Mouse (Mus musculus) embryonic facial prominence, embryonic 13.5 days (tissue): ENCODE measurements at regions not wholly inside any gene's neighbourhood (a gene's known extent, or its start where the extent isn't known, plus 50 kb on each side); places are given as distances from the start of the nearest gene placed in this dataset.

ENCODE experiments used
- ATAC-seq: fragments of 200-750 bp; cut with Nextera tagmentation; 2 replicates; pipeline ENCODE4 v1.8.0; 2017; ENCODE audit warnings: low read depth; ENCODE audit not compliant: insufficient number of reproducible peaks, insufficient read depth, low FRiP score, low TSS enrichment
- H3K27ac ChIP-seq: fragments of 300-500 bp; sonication (generic); 2 replicates; pipeline ENCODE4 v1.5.1; 2015; ENCODE audit warnings: moderate library complexity, mild to moderate bottlenecking, inconsistent platforms
- H3K27me3 ChIP-seq: fragments of 300-500 bp; sonication (generic); 2 replicates; pipeline ENCODE4 v1.6.1; 2015; ENCODE audit warnings: mild to moderate bottlenecking, inconsistent platforms
- H3K36me3 ChIP-seq: fragments of 300-500 bp; sonication (generic); 2 replicates; pipeline ENCODE4 v1.6.1; 2015; ENCODE audit warnings: mild to moderate bottlenecking, inconsistent platforms
- H3K4me1 ChIP-seq: fragments of 300-500 bp; sonication (generic); 2 replicates; pipeline ENCODE4 v1.6.1; 2015; ENCODE audit warnings: inconsistent platforms
- H3K4me2 ChIP-seq: fragments of 300-500 bp; sonication (generic); 2 replicates; pipeline ENCODE4 v1.6.1; 2015; ENCODE audit warnings: moderate library complexity, mild to moderate bottlenecking, inconsistent platforms
- H3K4me3 ChIP-seq: fragments of 300-500 bp; sonication (generic); 2 replicates; pipeline ENCODE4 v1.5.1; 2015; ENCODE audit warnings: mild to moderate bottlenecking, inconsistent platforms
- H3K9ac ChIP-seq: fragments of 300-500 bp; sonication (generic); 2 replicates; pipeline ENCODE4 v1.6.1; 2015; ENCODE audit warnings: mild to moderate bottlenecking, inconsistent platforms
- H3K9me3 ChIP-seq: fragments of 300-500 bp; sonication (generic); 2 replicates; pipeline ENCODE4 v1.6.1; 2016; ENCODE audit warnings: inconsistent platforms
- WGBS: fragments of 180-500 bp; shearing (Covaris S2); methylation state at CpG from one replicate; pipeline ENCODE4 v1.1.7; 2015; ENCODE audit warnings: mixed read lengths; 5-methylcytosine and 5-hydroxymethylcytosine counted together

GRCm38 (mm10) chr6:50754786-50755185 is 100.5 kb upstream of the Npvf start:
- WGBS, result 90% methylated on average over 12 of the region's 12 CpGs
- Histone ChIP-seq H3K9ac (no peak overlapping the region), H3K9me3 (no peaks in the 10 kb centered on the region), H3K4me1 (no peaks in the 10 kb centered on the region), H3K4me2 (no peak overlapping the region), H3K4me3 (no peak overlapping the region), H3K27ac (no peak overlapping the region), H3K36me3 (no peaks in the 10 kb centered on the region), H3K27me3 (no peaks in the 10 kb centered on the region)
- ATAC-seq, result no peak

DNA sequence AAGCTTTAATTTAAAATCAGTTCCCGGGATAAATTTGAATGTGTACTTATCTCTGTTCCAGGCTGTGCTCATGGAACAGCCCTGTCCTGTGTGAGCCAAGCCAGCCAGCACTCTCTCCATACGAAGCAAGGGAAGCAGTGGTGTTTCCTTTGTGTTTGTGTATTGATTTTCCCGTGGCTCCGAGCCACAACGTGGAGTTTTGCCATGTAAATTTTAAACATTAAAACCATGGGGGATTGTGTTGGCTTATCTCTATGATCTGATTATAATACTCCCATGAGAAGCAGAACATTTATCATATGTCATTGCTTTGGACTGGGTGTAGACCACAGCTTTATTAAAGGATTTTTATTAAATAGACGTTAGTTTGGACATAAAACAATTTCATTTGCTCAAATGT is 106.1 kb upstream of the Npvf start:
- Histone ChIP-seq H3K4me1 (no peaks in the 10 kb centered on the region), H3K4me3 (no peak overlapping the region), H3K27ac (no peak overlapping the region), H3K36me3 (no peaks in the 10 kb centered on the region), H3K27me3 (no peaks in the 10 kb centered on the region), H3K9ac (no peak overlapping the region), H3K9me3 (no peaks in the 10 kb centered on the region), H3K4me2 (no peak overlapping the region)
- 66% methylated on average over 6 of the region's 6 CpGs for WGBS
- no peak for ATAC-seq

GRCm38 (mm10) chr6:50763121-50763520 is 108.9 kb upstream of the Npvf start:
- H3K4me2 ChIP-seq, result no peak overlapping the region
- no peaks in the 10 kb centered on the region for H3K4me1 ChIP-seq
- no peak overlapping the region for H3K27ac ChIP-seq
- H3K9me3 ChIP-seq, result no peaks in the 10 kb centered on the region
- 48% methylated on average over 4 of the region's 4 CpGs for WGBS
- no peak for ATAC-seq
- no peak overlapping the region for H3K4me3 ChIP-seq
- no peak overlapping the region for H3K9ac ChIP-seq
- no peaks in the 10 kb centered on the region for H3K36me3 ChIP-seq
- no peaks in the 10 kb centered on the region for H3K27me3 ChIP-seq

DNA sequence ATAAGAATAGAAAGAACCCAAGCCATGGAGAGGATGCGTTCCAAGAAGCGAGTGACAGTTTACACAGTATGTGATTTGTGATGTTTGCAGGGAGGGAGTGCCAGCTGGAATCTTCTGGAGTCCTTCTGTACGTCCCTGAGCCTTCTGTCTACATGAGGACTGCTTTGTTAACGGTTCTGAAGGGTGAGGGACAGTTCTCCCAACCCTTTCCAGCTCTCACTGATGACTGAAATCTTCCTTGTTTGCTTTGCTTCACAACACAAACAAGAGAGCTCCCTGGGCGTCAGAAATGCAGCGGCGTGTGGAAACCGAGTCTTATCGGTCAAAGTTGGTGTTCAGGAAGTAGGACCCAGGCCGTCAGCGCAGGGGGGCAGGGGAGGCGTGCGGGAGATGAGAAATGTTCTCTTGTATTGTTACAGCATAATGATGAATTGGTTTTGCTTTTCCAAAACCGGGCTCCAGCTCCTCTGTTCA is 112.2 kb upstream of the Npvf start:
- no peaks in the 10 kb centered on the region for H3K27me3 ChIP-seq

DNA sequence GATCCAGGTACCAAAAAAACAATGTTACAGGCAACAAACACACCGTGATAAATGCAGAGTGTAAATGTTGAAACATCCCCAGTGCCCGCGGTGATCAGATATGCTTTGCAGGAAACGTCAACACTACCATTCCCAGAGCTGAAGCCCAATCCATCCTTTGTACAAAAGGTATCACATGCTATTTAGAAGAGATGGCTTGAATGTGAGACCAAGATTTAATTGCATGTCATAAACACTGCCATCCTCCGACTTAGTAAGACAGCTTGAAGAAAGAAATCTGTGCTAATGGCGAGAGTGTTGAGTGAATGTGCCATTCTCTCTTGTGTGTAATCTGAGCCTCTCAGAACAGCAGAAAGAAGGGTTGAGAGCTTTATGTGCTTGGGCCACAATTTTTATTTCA is 112.9 kb upstream of the Npvf start:
- WGBS, result 68% methylated on average over 6 of the region's 6 CpGs
- ATAC-seq, result no peak
- H3K27me3 ChIP-seq, result no peaks in the 10 kb centered on the region
- H3K36me3 ChIP-seq, result no peaks in the 10 kb centered on the region
- H3K4me2 ChIP-seq, result no peak overlapping the region
- no peak overlapping the region for H3K4me3 ChIP-seq
- H3K9me3 ChIP-seq, result no peaks in the 10 kb centered on the region
- H3K4me1 ChIP-seq, result no peaks in the 10 kb centered on the region
- H3K27ac ChIP-seq, result no peak overlapping the region
- no peak overlapping the region for H3K9ac ChIP-seq

More for the DNA sequence above, 112.2 kb upstream of the Npvf start:
- Histone ChIP-seq H3K4me1 (no peaks in the 10 kb centered on the region), H3K4me3 (no peak overlapping the region), H3K9ac (no peak overlapping the region), H3K4me2 (no peak overlapping the region), H3K36me3 (no peaks in the 10 kb centered on the region), H3K27ac (no peak overlapping the region), H3K9me3 (no peaks in the 10 kb centered on the region)
- ATAC-seq, result no peak
- 84% methylated on average over 14 of the region's 14 CpGs for WGBS

GRCm38 (mm10) chr6:50767827-50768226 is 113.6 kb upstream of the Npvf start:
- Histone ChIP-seq H3K4me1 (no peaks in the 10 kb centered on the region), H3K9ac (no peak overlapping the region), H3K27ac (no peak overlapping the region), H3K9me3 (no peaks in the 10 kb centered on the region), H3K36me3 (no peaks in the 10 kb centered on the region), H3K4me3 (no peak overlapping the region), H3K4me2 (no peak overlapping the region), H3K27me3 (no peaks in the 10 kb centered on the region)
- ATAC-seq, result no peak
- WGBS, result 88% methylated on average over 4 of the region's 4 CpGs

- no peak overlapping the region for H3K4me3 ChIP-seq
- H3K27me3 ChIP-seq, result no peaks in the 10 kb centered on the region
- no peak overlapping the region for H3K4me2 ChIP-seq
- no peak overlapping the region for H3K27ac ChIP-seq
- H3K9ac ChIP-seq, result no peak overlapping the region
- no peak for ATAC-seq
- H3K4me1 ChIP-seq, result no peaks in the 10 kb centered on the region
- no peaks in the 10 kb centered on the region for H3K36me3 ChIP-seq
- H3K9me3 ChIP-seq, result no peaks in the 10 kb centered on the region
- WGBS, result 74% methylated on average over 2 of the region's 2 CpGs
Observed at GRCm38 (mm10) chr6:50769101-50769500, 114.9 kb upstream of the Npvf start.

DNA sequence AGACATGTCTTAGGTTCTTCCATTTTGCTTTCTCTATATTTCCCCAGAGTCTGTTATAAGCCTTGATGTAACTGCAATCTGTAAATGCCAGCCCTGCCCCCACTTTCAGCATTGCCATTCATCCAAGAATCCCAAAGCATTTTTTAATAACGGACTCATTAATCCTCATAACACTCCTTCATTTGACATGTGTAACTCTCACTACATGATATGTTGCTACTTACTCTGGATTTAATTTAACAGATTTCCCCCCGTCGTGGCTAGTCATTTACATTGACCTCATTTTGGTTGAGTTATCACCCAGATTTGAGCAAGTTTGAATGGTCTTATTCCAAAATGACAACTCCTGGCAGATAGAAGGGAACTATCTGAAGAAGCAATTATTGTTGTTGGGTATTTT is 116.2 kb upstream of the Npvf start:
- H3K4me1 ChIP-seq, result no peaks in the 10 kb centered on the region
- no peak overlapping the region for H3K4me3 ChIP-seq
- 74% methylated on average over 3 of the region's 3 CpGs for WGBS
- H3K36me3 ChIP-seq, result no peaks in the 10 kb centered on the region
- no peak overlapping the region for H3K4me2 ChIP-seq
- no peaks in the 10 kb centered on the region for H3K9me3 ChIP-seq
- H3K27me3 ChIP-seq, result no peaks in the 10 kb centered on the region
- H3K27ac ChIP-seq, result no peak overlapping the region
- no peak for ATAC-seq
- no peak overlapping the region for H3K9ac ChIP-seq

- no peak for ATAC-seq
- Histone ChIP-seq H3K27me3 (no peaks in the 10 kb centered on the region), H3K4me2 (no peak overlapping the region), H3K4me1 (peaks cover 22% of the 10 kb centered on the region), H3K27ac (no peak overlapping the region), H3K9me3 (no peaks in the 10 kb centered on the region), H3K9ac (no peak overlapping the region), H3K4me3 (no peak overlapping the region), H3K36me3 (no peaks in the 10 kb centered on the region)
- WGBS, result 91% methylated on average over 4 of the region's 4 CpGs
Observed at GRCm38 (mm10) chr6:50775637-50776036, 121.4 kb upstream of the Npvf start.

DNA sequence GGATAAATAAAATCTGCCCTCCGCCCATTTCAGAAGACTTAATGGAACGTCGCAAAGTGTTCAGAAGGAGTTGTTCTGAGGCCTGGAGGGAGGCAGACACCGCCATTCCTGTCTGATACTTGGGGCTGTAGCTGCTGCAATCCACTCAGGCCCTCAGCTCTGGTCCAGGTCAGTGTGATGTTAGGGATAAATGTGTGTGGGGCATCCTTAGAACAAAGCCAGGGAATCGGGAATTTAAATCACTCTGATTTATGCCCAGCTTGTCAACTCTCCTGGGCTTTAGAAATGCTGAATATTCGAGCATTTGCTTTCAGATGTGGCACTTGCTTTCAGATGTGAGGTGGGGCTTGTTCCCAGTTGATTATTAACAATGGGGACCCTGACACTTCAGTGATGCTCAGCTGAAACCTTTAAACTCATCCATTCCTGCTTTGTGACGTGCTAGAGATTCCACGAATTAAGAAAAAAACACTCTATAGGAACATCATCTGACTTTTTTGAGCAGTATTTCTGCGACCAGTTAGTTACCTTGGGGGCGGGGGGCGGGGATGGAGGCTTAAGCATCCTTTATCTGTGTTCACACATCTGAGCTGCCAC is 122.1 kb upstream of the Npvf start:
- peak overlapping the region; percentile 46 for H3K4me2 ChIP-seq
- no peak overlapping the region for H3K9ac ChIP-seq
- H3K4me1 ChIP-seq, result peaks cover 28% of the 10 kb centered on the region
- H3K36me3 ChIP-seq, result no peaks in the 10 kb centered on the region
- no peaks in the 10 kb centered on the region for H3K27me3 ChIP-seq
- no peaks in the 10 kb centered on the region for H3K9me3 ChIP-seq
- WGBS, result 67% methylated on average over 11 of the region's 11 CpGs
- H3K27ac ChIP-seq, result peak overlapping the region; percentile 66
- H3K4me3 ChIP-seq, result no peak overlapping the region
- ATAC-seq, result no peak

- no peak overlapping the region for H3K9ac ChIP-seq
- H3K9me3 ChIP-seq, result no peaks in the 10 kb centered on the region
- H3K4me2 ChIP-seq, result peak overlapping the region; percentile 46
- no peaks in the 10 kb centered on the region for H3K36me3 ChIP-seq
- H3K4me3 ChIP-seq, result 0 out of 2 replicates have a peak overlapping the region, but pooled peaks have one; percentile 4
- peak overlapping the region; percentile 66 for H3K27ac ChIP-seq
- no peaks in the 10 kb centered on the region for H3K27me3 ChIP-seq
- peaks cover 28% of the 10 kb centered on the region for H3K4me1 ChIP-seq
- no peak for ATAC-seq
- 15% methylated on average over 10 of the region's 10 CpGs for WGBS
Observed at GRCm38 (mm10) chr6:50776931-50777495, 122.8 kb upstream of the Npvf start.

GRCm38 (mm10) chr6:50777827-50778226 is 123.6 kb upstream of the Npvf start:
- Histone ChIP-seq H3K9ac (no peak overlapping the region), H3K4me1 (peaks cover 28% of the 10 kb centered on the region), H3K9me3 (no peaks in the 10 kb centered on the region), H3K36me3 (no peaks in the 10 kb centered on the region), H3K27ac (0 out of 2 replicates have a peak overlapping the region, but pooled peaks have one; percentile 66), H3K27me3 (no peaks in the 10 kb centered on the region), H3K4me3 (no peak overlapping the region), H3K4me2 (no peak overlapping the region)
- 79% methylated on average over 4 of the region's 4 CpGs for WGBS
- no peak for ATAC-seq
